Mouse (Mus musculus) cerebellum, adult 2 months (tissue): ENCODE measurements around the gene 4930404N11Rik.

Experiments
- CTCF ChIP-seq: fragments of 200-500 bp; IDR thresholded peaks from 2 replicates; pipeline ENCODE4 v1.5.1; 2011; ENCODE audit warnings: low read depth, mild to moderate bottlenecking, control low read depth, low read length, moderate library complexity, borderline replicate concordance; ENCODE audit not compliant: insufficient read depth
- POLR2A ChIP-seq: fragments of 200-500 bp; IDR thresholded peaks from 2 replicates; pipeline ENCODE4 v1.6.1; 2011; ENCODE audit warnings: low read length, control low read depth, borderline replicate concordance; ENCODE audit not compliant: insufficient read depth

DNA sequence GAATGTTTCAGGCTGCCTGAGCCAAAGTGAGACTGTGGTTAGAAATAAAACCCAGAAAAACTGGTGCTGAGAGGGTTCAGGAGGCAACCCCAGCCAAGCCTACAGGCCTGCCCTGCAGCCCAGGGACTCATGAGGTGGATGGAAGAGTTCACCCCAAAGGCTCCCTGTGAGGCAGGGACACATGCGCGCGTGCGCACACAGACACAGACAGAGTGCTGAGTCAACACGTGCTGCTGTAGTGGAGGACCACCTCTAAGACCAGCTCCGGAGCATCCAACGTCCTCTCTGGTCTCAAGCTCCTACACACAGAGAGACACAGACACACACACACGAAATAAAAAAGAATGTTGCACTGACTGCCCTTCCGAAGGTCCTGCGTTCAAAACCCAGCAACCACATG is 9.7 kb upstream of the 4930404N11Rik start:
- no peak for TF ChIP-seq CTCF
- no peak for TF ChIP-seq POLR2A
